Mouse (Mus musculus) leukemia stem cell, adult 10-12 weeks (primary cell): ENCODE results near the gene Shank2. TPM values are rescaled to one million over a fixed set of nuclear protein-coding genes. Genes with fewer than 3 reads are reported as not detected.

Experiments used
- polyA plus RNA-seq: library from polyadenylated mRNA; stranded (reverse); fragments of >175 nt; gene quantifications from 2 replicates; pipeline ENCODE4 v1.2.3, GENCODE M21; 2012; ENCODE audit warnings: low replicate concordance

Shank2 gene
- polyA plus RNA-seq = 0.14 TPM in 1 of 2 replicates, not detected in the other

DNA sequence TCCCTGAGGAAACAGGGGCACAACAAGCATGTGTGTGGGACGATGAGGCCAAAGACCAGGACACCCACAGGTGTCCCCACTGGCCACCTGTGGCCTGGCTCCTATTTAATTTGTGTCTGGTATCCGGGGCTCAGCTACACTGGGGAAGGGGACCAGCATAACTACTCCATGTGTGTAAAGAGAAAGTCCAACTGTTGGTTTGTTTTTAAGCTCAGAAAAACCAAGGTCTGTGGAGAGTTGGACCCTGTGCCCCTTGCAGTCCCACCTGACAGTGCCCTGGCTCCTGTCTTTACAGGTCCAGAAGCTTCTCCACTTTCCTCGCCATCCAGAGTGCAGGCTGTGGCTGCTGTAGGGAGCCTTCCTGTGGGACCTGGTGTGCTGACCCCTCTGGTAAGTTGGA is at the start of gene Shank2:
TSS of gene Shank2 (plus strand) at position 301 of the 400 bp plus-strand sequence.

GRCm38 (mm10) chr7:144470545-144471059 is 468.9 kb downstream of the Shank2 start, which contains the start of gene Cttn:
Gene Cttn, minus strand, starts transcription at chr7:144471009.

Other genes starting within 250 kb of the Shank2 start
- gene Osbpl5, start 244.9 kb upstream of the Shank2 start, polyA plus RNA-seq = 3.2 and 6.5 TPM in 2 replicates
- not detected in 2 replicates for gene Mrgprg, start 234.9 kb upstream of the Shank2 start, polyA plus RNA-seq
- gene Mrgpre, start 217.4 kb upstream of the Shank2 start, polyA plus RNA-seq = 2.0 and 2.7 TPM in 2 replicates
- gene Nadsyn1, start 179.1 kb upstream of the Shank2 start, polyA plus RNA-seq = 0.81 and 5.3 TPM in 2 replicates
- 4.0 and 20.4 TPM in 2 replicates for gene Dhcr7, start 178.8 kb upstream of the Shank2 start, polyA plus RNA-seq
- not detected in 2 replicates for gene Gm498, start 135.1 kb upstream of the Shank2 start, polyA plus RNA-seq